Mouse (Mus musculus) E14TG2a.4 (cell line): ENCODE measurements around the gene Yipf3.

Source experiments
- CTCF ChIP-seq: conservative IDR thresholded peaks from 2 replicates; pipeline ENCODE4 v1.5.1; 2014; ENCODE audit warnings: low read length
- NANOG ChIP-seq: IDR thresholded peaks from 2 replicates; pipeline ENCODE4 v1.6.1; 2014; ENCODE audit warnings: borderline replicate concordance, low read length, mixed read lengths
- POU5F1 ChIP-seq: IDR thresholded peaks from 2 replicates; pipeline ENCODE4 v1.6.1; 2014; ENCODE audit warnings: low read length, borderline replicate concordance

- TF ChIP-seq CTCF, result no peak
- TF ChIP-seq NANOG, result no peak
- TF ChIP-seq POU5F1, result no peak
Observed at GRCm38 (mm10) chr17:46258279-46259053, 10.6 kb downstream of the Yipf3 start.
